ENCODE assay signal across 27 mouse cellular contexts in the genomic region with DNA sequence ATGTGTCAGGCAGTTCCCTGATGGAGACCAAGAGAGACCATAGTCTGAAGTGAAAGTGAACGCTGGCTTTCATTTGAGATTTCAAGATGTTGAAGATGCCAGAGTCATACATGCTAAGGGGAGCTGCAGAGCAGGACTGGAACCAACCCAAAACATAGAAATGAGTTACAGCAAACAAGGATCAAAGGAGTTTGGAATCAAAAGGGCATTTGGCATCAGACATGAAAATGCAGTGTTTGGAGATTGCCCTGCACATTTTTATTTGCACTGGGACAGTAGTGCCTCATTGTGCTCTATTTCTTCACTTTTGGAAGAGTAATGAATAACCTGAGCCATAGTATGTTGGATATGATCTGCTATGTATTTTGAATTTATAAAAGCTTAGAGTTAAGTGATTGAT.
"Had no signal": no experiment of that assay in that cellular context is flagged by ENCODE, and none has a peak within 500 bp of the region (broad histone marks: within the 10 kb centered on the region; RNA-seq: fewer than 3 reads in every experiment).

No protein-coding gene starts in this region.

- H3K27ac ChIP-seq: heart, adult 2 months; heart, embryonic 10.5 days; heart, embryonic 13.5 days; heart, embryonic 15.5 days; hindbrain, embryonic 10.5 days; hindbrain, embryonic 12.5 days; hindbrain, embryonic 13.5 days; hindbrain, embryonic 14.5 days; hindbrain, embryonic 15.5 days; hindbrain, postnatal 0 days; intestine, embryonic 15.5 days; kidney, embryonic 15.5 days; kidney, postnatal 0 days; layer of hippocampus, adult 2 months; left cerebral cortex, adult 2 months had no signal

- DNase-seq: heart, adult 2 months; heart, postnatal 10 days; heart, postnatal 14 days; heart, postnatal 36 days; heart, postnatal 4 days; kidney, adult 11 months; kidney, postnatal 10 days; kidney, postnatal 14 days; kidney, postnatal 36 days; kidney, postnatal 4 days; layer of hippocampus, adult 9-11 months; layer of hippocampus, postnatal 36 days had no signal

- H3K27me3 ChIP-seq: heart, embryonic 12.5 days; heart, embryonic 13.5 days; heart, embryonic 15.5 days; hindbrain, embryonic 12.5 days; hindbrain, embryonic 13.5 days; hindbrain, embryonic 15.5 days; intestine, embryonic 15.5 days; kidney, embryonic 15.5 days had no signal

- H3K4me1 ChIP-seq: heart, embryonic 10.5 days; heart, embryonic 12.5 days; heart, embryonic 13.5 days; heart, embryonic 15.5 days; hindbrain, embryonic 10.5 days; hindbrain, embryonic 12.5 days; hindbrain, embryonic 13.5 days; hindbrain, embryonic 15.5 days; intestine, embryonic 15.5 days; kidney, embryonic 15.5 days had no signal

- H3K4me3 ChIP-seq: heart, adult 2 months; heart, embryonic 10.5 days; heart, embryonic 12.5 days; heart, embryonic 13.5 days; heart, embryonic 15.5 days; hindbrain, embryonic 10.5 days; hindbrain, embryonic 12.5 days; hindbrain, embryonic 13.5 days; hindbrain, embryonic 15.5 days; intestine, embryonic 15.5 days; kidney, embryonic 15.5 days; layer of hippocampus, adult 2 months; left cerebral cortex, adult 2 months had no signal

- H3K36me3 ChIP-seq: heart, embryonic 10.5 days; heart, embryonic 12.5 days; heart, embryonic 13.5 days; heart, embryonic 15.5 days; hindbrain, embryonic 10.5 days; hindbrain, embryonic 12.5 days; hindbrain, embryonic 13.5 days; hindbrain, embryonic 15.5 days; intestine, embryonic 15.5 days; kidney, embryonic 15.5 days had no signal

- H3K9ac ChIP-seq: heart, embryonic 12.5 days; heart, embryonic 13.5 days; heart, embryonic 15.5 days; hindbrain, embryonic 12.5 days; hindbrain, embryonic 13.5 days; hindbrain, embryonic 14.5 days; hindbrain, embryonic 15.5 days; intestine, embryonic 15.5 days; kidney, embryonic 15.5 days had no signal
